Comparison of ENCODE assay signal across 26 mouse cellular contexts in genomic region chr7:46117035-46117434, GRCm38 (mm10). TPM values are rescaled to one million over a fixed set of nuclear protein-coding genes. Genes with fewer than 3 reads are reported as not detected.
DNase-seq lines count a peak whose midpoint lies in the region; ATAC-seq and TF ChIP-seq lines count a peak whose summit lies in the region.
"Had no signal": no experiment of that assay in that cellular context is flagged by ENCODE, and none has a peak within 500 bp of the region (broad histone marks: within the 10 kb centered on the region; RNA-seq: fewer than 3 reads in every experiment).

No protein-coding gene starts in this region.

- H3K9me3 ChIP-seq in kidney, embryonic 14.5 days (ENCODE audit: control insufficient read depth, low read length), result no peaks in the 10 kb centered on the region
- no peaks in the 10 kb centered on the region for H3K9me3 ChIP-seq in embryonic facial prominence, embryonic 13.5 days
- no peaks in the 10 kb centered on the region for H3K9me3 ChIP-seq in heart, postnatal 0 days (replicated peaks; ENCODE audit: control insufficient read depth, low read length)
- H3K9me3 ChIP-seq: forebrain, embryonic 15.5 days; limb, embryonic 13.5 days; lung, embryonic 15.5 days; midbrain, embryonic 10.5 days; midbrain, embryonic 15.5 days; neural tube, embryonic 15.5 days had no signal

- H3K4me3 ChIP-seq in kidney, embryonic 14.5 days (ENCODE audit: low read length), result no peak overlapping the region
- H3K4me3 ChIP-seq in kidney, adult 2 months (ENCODE audit: insufficient read depth, low read depth, low read length), result no peak overlapping the region
- no peak overlapping the region for H3K4me3 ChIP-seq in embryonic facial prominence, embryonic 13.5 days
- no peak overlapping the region for H3K4me3 ChIP-seq in heart, postnatal 0 days (ENCODE audit: low read depth, low read length)
- H3K4me3 ChIP-seq: forebrain, embryonic 15.5 days; limb, embryonic 13.5 days; lung, embryonic 15.5 days; midbrain, embryonic 10.5 days; midbrain, embryonic 15.5 days; neural tube, embryonic 15.5 days had no signal

- H3K9ac ChIP-seq in kidney, embryonic 14.5 days (ENCODE audit: low read depth, low read length), result no peak overlapping the region
- H3K9ac ChIP-seq in embryonic facial prominence, embryonic 13.5 days, result no peak overlapping the region
- H3K9ac ChIP-seq in heart, postnatal 0 days (replicated peaks; ENCODE audit: low read depth, low read length), result no peak overlapping the region
- H3K9ac ChIP-seq: forebrain, embryonic 15.5 days; hindbrain, embryonic 14.5 days; limb, embryonic 13.5 days; lung, embryonic 15.5 days; midbrain, embryonic 15.5 days; neural tube, embryonic 15.5 days had no signal

- peaks cover 9% of the 10 kb centered on the region for H3K4me1 ChIP-seq in kidney, embryonic 14.5 days (ENCODE audit: control insufficient read depth, insufficient read depth, low read length)
- H3K4me1 ChIP-seq in kidney, adult 2 months (ENCODE audit: control insufficient read depth, insufficient read depth, low read length), result no peaks in the 10 kb centered on the region
- peaks cover 15% of the 10 kb centered on the region; the same call in 1 of the 2 replicates for H3K4me1 ChIP-seq in embryonic facial prominence, embryonic 13.5 days
- H3K4me1 ChIP-seq in heart, postnatal 0 days (ENCODE audit: control insufficient read depth, insufficient read depth), result peaks cover 51% of the 10 kb centered on the region

- TF ChIP-seq CTCF in kidney, adult 2 months (conservative IDR thresholded peaks at IDR 0.05; ENCODE audit: insufficient read depth, insufficient read length, low read depth, low read length), result no peak
- TF ChIP-seq CTCF in heart, postnatal 0 days (IDR thresholded peaks at IDR 0.05; ENCODE audit: low read depth), result no peak

- no peak for TF ChIP-seq POLR2A in kidney, adult 2 months (IDR thresholded peaks at IDR 0.05; ENCODE audit: low read depth, low read length)

- no peaks in the 10 kb centered on the region for H3K27me3 ChIP-seq in kidney, embryonic 14.5 days (ENCODE audit: control insufficient read depth, insufficient read depth, low read length)
- H3K27me3 ChIP-seq in kidney, adult 2 months (replicated peaks; ENCODE audit: control insufficient read depth, insufficient read depth, low read length), result no peaks in the 10 kb centered on the region
- H3K27me3 ChIP-seq in embryonic facial prominence, embryonic 13.5 days, result no peaks in the 10 kb centered on the region
- H3K27me3 ChIP-seq in heart, postnatal 0 days (ENCODE audit: control insufficient read depth, insufficient read depth, low read length), result no peaks in the 10 kb centered on the region
- H3K27me3 ChIP-seq: forebrain, embryonic 15.5 days; limb, embryonic 13.5 days; midbrain, embryonic 15.5 days; neural tube, embryonic 15.5 days had no signal

- 0 out of 2 replicates have a peak, but pooled peaks have one; percentile 11 for ATAC-seq in kidney, embryonic 14.5 days (ENCODE audit: low FRiP score, low TSS enrichment)
- ATAC-seq in embryonic facial prominence, embryonic 13.5 days (ENCODE audit: insufficient number of reproducible peaks, insufficient read depth, low FRiP score, low TSS enrichment, low read depth), result 0 out of 2 replicates have a peak, but pooled peaks have one; percentile 12
- no peak for ATAC-seq in heart, postnatal 0 days (ENCODE audit: insufficient read depth, low read depth)
- ATAC-seq: activated CD4-positive, CD25-positive, alpha-beta regulatory T cell, adult 4 months; forebrain, embryonic 15.5 days; intestine, postnatal 0 days; midbrain, embryonic 15.5 days had no signal

- intact Hi-C loops in heart, postnatal 14 days (cut with DNase I), result no loop called here

- no peak overlapping the region for H3K4me2 ChIP-seq in kidney, embryonic 14.5 days (replicated peaks; ENCODE audit: low read depth, low read length)
- H3K4me2 ChIP-seq in embryonic facial prominence, embryonic 13.5 days, result no peak overlapping the region
- no peak overlapping the region for H3K4me2 ChIP-seq in heart, postnatal 0 days (ENCODE audit: low read depth, low read length)
- H3K4me2 ChIP-seq: forebrain, embryonic 15.5 days; hindbrain, embryonic 14.5 days; limb, embryonic 13.5 days; liver, embryonic 11.5 days; lung, embryonic 15.5 days; midbrain, embryonic 15.5 days; neural tube, embryonic 15.5 days had no signal

- peak; percentile 13 for DNase-seq in heart, adult 8-10 months (ENCODE audit: low spot score)
- DNase-seq in heart, postnatal 14 days, result no peak
- no peak for DNase-seq in kidney, adult 2 months
- no peak for DNase-seq in heart, postnatal 0 days (ENCODE audit: low spot score)
- DNase-seq: adrenal gland, adult 2 months; adrenal gland, postnatal 36 days; B cell, adult 2 months; cerebellum, adult 8-10 months; cerebellum, postnatal 25 days; gastrocnemius, postnatal 36 days; kidney, postnatal 14 days; right cerebral cortex, postnatal 14 days had no signal

- no peak for TF ChIP-seq EP300 in heart, postnatal 0 days (IDR thresholded peaks at IDR 0.05; ENCODE audit: low read depth)

- no peaks in the 10 kb centered on the region for H3K36me3 ChIP-seq in kidney, embryonic 14.5 days (ENCODE audit: control insufficient read depth, insufficient read depth, low read length)
- H3K36me3 ChIP-seq in kidney, adult 2 months (ENCODE audit: control insufficient read depth, insufficient read depth, low read length), result no peaks in the 10 kb centered on the region
- no peaks in the 10 kb centered on the region for H3K36me3 ChIP-seq in embryonic facial prominence, embryonic 13.5 days
- peaks cover 13% of the 10 kb centered on the region; the same call in 1 of the 2 replicates for H3K36me3 ChIP-seq in heart, postnatal 0 days (replicated peaks; ENCODE audit: control insufficient read depth, insufficient read depth, low read length)
- H3K36me3 ChIP-seq: limb, embryonic 13.5 days; lung, embryonic 15.5 days; midbrain, embryonic 10.5 days; midbrain, embryonic 15.5 days had no signal

- WGBS in kidney, embryonic 14.5 days, result 62% methylated on average over 16 of the region's 16 CpGs
- 66% methylated on average over 16 of the region's 16 CpGs for WGBS in kidney, adult 2 months
- 92% methylated on average over 16 of the region's 16 CpGs for WGBS in embryonic facial prominence, embryonic 13.5 days
- 63% methylated on average over 16 of the region's 16 CpGs for WGBS in heart, postnatal 0 days

- H3K27ac ChIP-seq in kidney, embryonic 14.5 days (ENCODE audit: low read depth, low read length), result no peak overlapping the region
- H3K27ac ChIP-seq in kidney, adult 2 months (ENCODE audit: insufficient read depth, low read depth, low read length), result no peak overlapping the region
- H3K27ac ChIP-seq in embryonic facial prominence, embryonic 13.5 days, result no peak overlapping the region
- peak overlapping the region; percentile 26; the same call in 1 of the 2 replicates for H3K27ac ChIP-seq in heart, postnatal 0 days (ENCODE audit: low read depth)
- H3K27ac ChIP-seq: forebrain, embryonic 15.5 days; hindbrain, embryonic 14.5 days; limb, embryonic 13.5 days; lung, embryonic 15.5 days; midbrain, embryonic 10.5 days; midbrain, embryonic 15.5 days; neural tube, embryonic 15.5 days had no signal

RNA-seq across cellular contexts. Expression of gene Kcnj11, which starts 16.5 kb away (rescaled TPM):
- 100 to 1,000 TPM; 130 to 134 (median 132) TPM for total RNA-seq in heart, adult 8-10 months (2022)
- total RNA-seq in heart, postnatal 14 days (2021), result 10 to 100 TPM; 82.8 to 85.0 TPM
- 0.10 and 0.19 TPM in 2 replicates for polyA plus RNA-seq in kidney, embryonic 14.5 days (2014; fragmentation: Nextera tagmentation; extraction: Ambion mirVana)
- polyA plus RNA-seq in kidney, adult 2 months (2012; rRNA removed), result 0.90 and 1.7 TPM in 2 replicates
- polyA plus RNA-seq in embryonic facial prominence, embryonic 13.5 days (2015; fragmentation: Nextera tagmentation; extraction: Ambion mirVana), result 0.27 TPM in 1 of 2 replicates, not detected in the other
- 72.0 and 103 TPM in 2 replicates for total RNA-seq in heart, postnatal 0 days (2014; rRNA removed; ENCODE audit: low replicate concordance)
- 14.4 and 14.6 TPM in 2 replicates for polyA plus RNA-seq in heart, postnatal 0 days (2015; fragmentation: Nextera tagmentation; extraction: Ambion mirVana)
- total RNA-seq: hematopoietic stem cell, adult 5-6 weeks; megakaryocyte progenitor cell, adult 5-6 weeks had no signal
- polyA plus RNA-seq: activated CD4-positive, CD25-positive, alpha-beta regulatory T cell, adult 4 months; liver, embryonic 11.5 days had no signal
